Comparison of ENCODE assay signal across 23 mouse cellular contexts in genomic region chr7:114883602-114884001, GRCm38 (mm10).
DNase-seq lines count a peak whose midpoint lies in the region; ATAC-seq lines count a peak whose summit lies in the region.
"Had no signal": no experiment of that assay in that cellular context is flagged by ENCODE, and none has a peak within 500 bp of the region (broad histone marks: within the 10 kb centered on the region; RNA-seq: fewer than 3 reads in every experiment).

No protein-coding gene starts in this region.

- no peak overlapping the region for H3K4me2 ChIP-seq in forebrain, embryonic 16.5 days (ENCODE audit: low read length)
- no peak overlapping the region for H3K4me2 ChIP-seq in forebrain, embryonic 13.5 days
- H3K4me2 ChIP-seq: embryonic facial prominence, embryonic 15.5 days; hindbrain, embryonic 15.5 days; liver, embryonic 11.5 days; midbrain, embryonic 15.5 days; neural tube, embryonic 15.5 days had no signal

- H3K27ac ChIP-seq in forebrain, embryonic 16.5 days (ENCODE audit: low read length) = no peak overlapping the region
- H3K27ac ChIP-seq in forebrain, embryonic 13.5 days = no peak overlapping the region
- H3K27ac ChIP-seq: embryonic facial prominence, embryonic 15.5 days; heart, adult 2 months; hindbrain, embryonic 15.5 days; kidney, postnatal 0 days; midbrain, embryonic 15.5 days; neural tube, embryonic 15.5 days had no signal

- DNase-seq in layer of hippocampus, adult 11-12 months (ENCODE audit: low spot score) = peak; percentile 11
- DNase-seq in layer of hippocampus, adult 9-10 months (ENCODE audit: low spot score) = no peak
- peak; percentile 27 for DNase-seq in brain, adult 2 months (ENCODE audit: low read depth, low spot score)
- DNase-seq in layer of hippocampus, adult 9-11 months = peak; percentile 30
- no peak for DNase-seq in kidney, adult 18-20 months
- DNase-seq in kidney, adult 11 months = no peak
- DNase-seq: B cell, adult 2 months; cerebellum, postnatal 36 days; heart, adult 2 months; heart, postnatal 36 days; lung, adult 18-20 months; lung, postnatal 14 days had no signal

- no peak overlapping the region for H3K9ac ChIP-seq in forebrain, embryonic 16.5 days (replicated peaks; ENCODE audit: low read depth, low read length)
- no peak overlapping the region for H3K9ac ChIP-seq in forebrain, embryonic 13.5 days
- H3K9ac ChIP-seq: embryonic facial prominence, embryonic 15.5 days; hindbrain, embryonic 15.5 days; midbrain, embryonic 15.5 days; neural tube, embryonic 15.5 days had no signal

- peaks cover 8% of the 10 kb centered on the region; the same call in 1 of the 2 replicates for H3K4me1 ChIP-seq in forebrain, embryonic 16.5 days (replicated peaks; ENCODE audit: control insufficient read depth, insufficient read depth, low read length)
- peaks cover 7% of the 10 kb centered on the region; the same call in 1 of the 2 replicates for H3K4me1 ChIP-seq in forebrain, embryonic 13.5 days
- H3K4me1 ChIP-seq: embryonic facial prominence, embryonic 15.5 days; hindbrain, embryonic 15.5 days; megakaryocyte, embryonic 14.5 days; midbrain, embryonic 15.5 days; neural tube, embryonic 15.5 days had no signal

- H3K9me3 ChIP-seq in forebrain, embryonic 16.5 days (ENCODE audit: control insufficient read depth, low read length) = no peaks in the 10 kb centered on the region
- H3K9me3 ChIP-seq in forebrain, embryonic 13.5 days (replicated peaks) = no peaks in the 10 kb centered on the region
- H3K9me3 ChIP-seq: embryonic facial prominence, embryonic 15.5 days; hindbrain, embryonic 15.5 days; midbrain, embryonic 15.5 days; neural tube, embryonic 15.5 days had no signal

- H3K27me3 ChIP-seq in forebrain, embryonic 16.5 days (replicated peaks; ENCODE audit: control insufficient read depth, insufficient read depth, low read length) = peaks cover 14% of the 10 kb centered on the region; the same call in 1 of the 2 replicates
- 0 out of 2 replicates have a peak, but pooled peaks cover 9% of the 10 kb centered on the region for H3K27me3 ChIP-seq in forebrain, embryonic 13.5 days
- H3K27me3 ChIP-seq: embryonic facial prominence, embryonic 15.5 days; midbrain, embryonic 15.5 days; neural tube, embryonic 15.5 days had no signal

- WGBS in forebrain, embryonic 16.5 days = 59% methylated on average over 2 of the region's 2 CpGs
- WGBS in forebrain, embryonic 13.5 days = 77% methylated on average over 2 of the region's 2 CpGs

- no peaks in the 10 kb centered on the region for H3K36me3 ChIP-seq in forebrain, embryonic 16.5 days (ENCODE audit: control insufficient read depth, insufficient read depth)
- no peaks in the 10 kb centered on the region for H3K36me3 ChIP-seq in forebrain, embryonic 13.5 days (ENCODE audit: poor library complexity, severe bottlenecking)
- H3K36me3 ChIP-seq: embryonic facial prominence, embryonic 15.5 days; hindbrain, embryonic 15.5 days; midbrain, embryonic 15.5 days; neural tube, embryonic 15.5 days had no signal

- no peak overlapping the region for H3K4me3 ChIP-seq in forebrain, embryonic 16.5 days (replicated peaks; ENCODE audit: low read length)
- no peak overlapping the region for H3K4me3 ChIP-seq in forebrain, embryonic 13.5 days
- H3K4me3 ChIP-seq: embryonic facial prominence, embryonic 15.5 days; heart, adult 2 months; hindbrain, embryonic 15.5 days; megakaryocyte, embryonic 14.5 days; midbrain, embryonic 15.5 days; myocyte; neural tube, embryonic 15.5 days had no signal

- peak; percentile 54; the same call in 1 of the 2 replicates for ATAC-seq in forebrain, embryonic 16.5 days
- ATAC-seq in forebrain, embryonic 13.5 days = no peak
- ATAC-seq: intestine, postnatal 0 days; midbrain, embryonic 15.5 days had no signal

Comparison
In these comparisons a context has a peak if more than half of its experiments do, and no peak if none do; other contexts are left out.
1. DNase-seq: peak in layer of hippocampus, adult 11-12 months (single experiment), brain, adult 2 months (single experiment) and layer of hippocampus, adult 9-11 months (single experiment); none in layer of hippocampus, adult 9-10 months (single experiment), kidney, adult 18-20 months (single experiment) and kidney, adult 11 months (single experiment).